Mouse (Mus musculus) megakaryocyte, adult 5-6 weeks (primary cell): ENCODE measurements around the gene Hbb-bh1. TPM values are rescaled to one million over a fixed set of nuclear protein-coding genes. Genes with fewer than 3 reads are reported as not detected.
"Not testable (repeated sequence)": the region's sequence is repeated elsewhere in the genome, so short reads cannot be mapped to it uniquely, and the experiment has no call there.

ENCODE experiments used
- ATAC-seq: 2 replicates; pipeline ENCODE4 v1.8.0; 2016; ENCODE audit warnings: mild to moderate bottlenecking, inconsistent platforms; ENCODE audit not compliant: poor library complexity, severe bottlenecking
- total RNA-seq, 2 experiments: library from RNA; stranded (forward) in 1 of 2; stranded (reverse) in 1 of 2; fragments of 153-499, 151-499 nt in 1 of 2; fragments of 221-1000, 200-1000 nt in 1 of 2; gene quantifications; 2 replicates each; pipeline versions ENCODE4 v1.2.3 to v1.2.4; 2015 to 2017

Hbb-bh1 gene
- not detected in 2 replicates for total RNA-seq (2015)
- total RNA-seq (2017), result not detected in 2 replicates

DNA sequence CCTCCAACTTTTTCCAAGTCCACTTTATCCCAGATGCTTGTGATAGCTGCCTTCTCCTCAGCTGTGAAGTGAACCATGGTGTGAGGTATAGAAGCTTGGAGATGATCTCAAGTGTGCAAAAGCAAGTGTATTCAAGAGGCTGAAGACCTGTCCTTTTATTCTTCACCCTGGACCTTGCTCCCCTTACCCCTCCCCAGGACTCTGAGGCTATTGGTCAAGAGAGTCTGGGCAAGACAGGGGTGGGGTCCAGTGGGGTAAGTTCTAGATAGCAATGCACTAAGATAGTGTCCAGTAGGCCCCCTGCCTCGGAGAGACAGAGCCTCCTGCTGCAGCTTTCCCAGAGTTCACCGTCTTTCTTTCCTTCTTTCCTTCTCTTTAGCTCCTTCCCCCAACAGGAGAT lies at the start of gene Hbb-bh1:
TSS of gene Hbb-bh1 (minus strand) at position 131 of the 400 bp plus-strand sequence.
- ATAC-seq, result no peak

DNA sequence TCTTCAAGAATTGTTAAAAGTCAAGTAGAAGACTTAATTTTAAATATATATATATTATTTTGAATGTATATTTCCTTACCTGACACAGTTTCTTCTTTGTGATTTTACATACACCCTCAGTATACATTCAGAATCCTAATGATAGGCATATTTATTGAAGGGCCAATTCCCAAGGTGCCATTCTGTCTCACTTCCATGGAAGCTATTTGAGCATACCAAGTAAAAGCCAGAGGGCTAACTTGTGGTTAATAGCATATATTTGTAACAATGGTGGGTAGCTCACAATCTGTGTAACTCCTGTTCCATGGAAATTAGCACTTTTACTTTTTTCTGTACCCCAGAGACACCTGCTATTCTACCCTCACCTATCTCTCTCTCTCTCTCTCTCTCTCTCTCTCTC lies 43.2 kb upstream of the Hbb-bh1 start, which contains the start of gene Olfr66:
TSS of gene Olfr66 (minus strand) at position 101 of the 400 bp plus-strand sequence.
- no peak for ATAC-seq

DNA sequence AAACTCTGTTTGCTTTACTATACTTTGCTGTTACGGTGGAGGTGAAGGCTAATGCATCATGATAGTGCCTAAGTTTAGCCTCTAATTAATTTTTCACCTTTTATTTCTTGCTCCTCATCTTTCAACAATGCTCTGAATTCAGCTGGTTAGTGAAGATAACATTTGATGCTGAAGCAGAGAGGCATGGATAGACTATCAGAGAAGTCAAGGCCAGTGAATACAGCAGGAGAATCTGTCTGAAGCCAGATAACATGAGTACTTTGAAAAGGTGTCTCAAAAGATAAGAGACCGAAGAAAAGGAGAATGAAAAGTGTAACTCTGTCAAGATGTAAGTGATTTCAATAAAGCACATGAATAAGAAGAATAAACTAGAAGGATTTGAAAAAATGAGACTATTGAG lies 34.1 kb upstream of the Hbb-bh1 start:
- no peak for ATAC-seq

- peak; percentile 31; the same call in 1 of the 2 replicates for ATAC-seq
Measured at GRCm38 (mm10) chr7:103874451-103874850, 31.5 kb upstream of the Hbb-bh1 start.

DNA sequence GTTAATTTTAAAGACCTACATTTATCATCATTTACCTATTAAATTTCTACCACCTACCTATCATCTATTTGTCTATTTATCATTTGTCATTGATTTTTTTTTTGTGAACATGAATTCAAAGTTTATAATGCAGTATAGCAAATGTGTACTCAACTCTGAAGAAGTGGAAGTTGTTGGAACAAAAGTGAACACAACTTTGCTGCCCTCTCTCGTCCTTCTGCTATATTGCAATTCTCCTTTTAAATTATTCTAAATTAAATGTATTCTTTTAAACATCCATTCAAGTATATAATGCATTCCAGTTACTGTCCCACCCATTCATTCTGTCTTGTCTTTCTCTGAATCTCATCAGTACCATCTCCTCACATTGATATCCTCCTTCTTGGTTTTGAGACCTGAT lies 30.1 kb upstream of the Hbb-bh1 start:
- ATAC-seq, result peak; percentile 47; the same call in 1 of the 2 replicates

DNA sequence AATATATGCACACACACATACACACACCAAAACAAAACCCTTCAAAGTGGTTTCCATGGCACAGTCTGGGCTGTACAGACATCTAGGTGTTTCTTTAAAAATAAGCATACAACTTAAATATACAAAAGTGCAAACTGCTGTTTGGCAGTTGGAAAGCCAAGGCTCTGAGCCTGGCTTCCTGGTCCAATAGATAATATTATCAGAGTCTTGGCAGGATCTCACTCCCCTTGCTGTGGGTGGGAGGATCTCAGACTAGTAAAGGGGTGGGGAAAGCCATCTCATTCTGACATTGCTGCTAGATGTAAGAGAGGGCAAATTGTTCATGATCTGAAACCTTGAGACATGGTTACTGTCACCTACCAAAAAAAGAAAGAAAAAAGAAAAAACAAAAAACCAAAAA lies 27.7 kb upstream of the Hbb-bh1 start:
- ATAC-seq, result peak; percentile 62

- peak; percentile 23; the same call in 1 of the 2 replicates for ATAC-seq
Measured at GRCm38 (mm10) chr7:103865716-103866115, 22.8 kb upstream of the Hbb-bh1 start.

GRCm38 (mm10) chr7:103861531-103861930 lies 18.6 kb upstream of the Hbb-bh1 start:
- peak; percentile 67 for ATAC-seq

DNA sequence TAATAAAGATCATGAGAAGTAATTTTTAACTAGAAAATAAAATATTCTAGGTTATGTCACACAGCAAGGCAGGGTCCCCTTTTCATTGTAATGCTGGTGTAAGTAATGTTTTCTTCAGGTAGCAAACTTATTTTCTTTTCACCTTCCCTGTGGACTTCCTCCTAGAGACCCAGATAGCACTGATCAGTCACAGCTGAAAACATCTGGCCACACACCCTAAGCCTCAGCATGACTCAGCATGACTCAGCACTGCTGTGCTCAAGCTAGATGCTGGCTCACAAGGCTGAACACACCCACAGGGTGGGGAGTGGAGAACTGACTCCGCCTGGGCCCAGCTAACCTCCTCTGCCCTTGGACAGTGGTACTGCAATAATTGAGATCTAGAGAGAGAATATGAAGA lies 17.9 kb upstream of the Hbb-bh1 start:
- peak; percentile 86 for ATAC-seq

- peak; percentile 56 for ATAC-seq
Measured at GRCm38 (mm10) chr7:103859076-103859475, 16.1 kb upstream of the Hbb-bh1 start.

- ATAC-seq, result no peak
Measured at GRCm38 (mm10) chr7:103854669-103855068, 11.7 kb upstream of the Hbb-bh1 start.

DNA sequence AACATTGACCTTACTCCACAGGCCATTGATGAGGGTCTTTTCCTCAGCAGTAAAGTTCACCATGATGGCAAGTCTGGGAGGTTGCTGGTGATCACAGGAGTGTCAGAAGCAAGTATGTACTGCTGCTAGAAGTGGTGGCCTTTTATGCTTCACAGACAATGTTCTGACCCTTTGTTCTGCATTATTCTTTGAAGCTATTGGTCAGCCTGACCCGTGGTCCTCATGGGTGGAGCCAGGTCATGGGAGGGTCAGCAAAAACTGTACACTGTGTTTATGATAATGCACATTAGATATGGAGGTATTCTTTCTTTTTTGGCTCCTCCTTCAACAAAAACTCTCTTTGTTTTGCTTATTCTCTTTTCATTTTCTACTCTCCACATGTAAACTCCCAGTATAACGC lies 10.1 kb upstream of the Hbb-bh1 start, which contains the start of gene Hbb-y:
TSS of gene Hbb-y (minus strand) at position 127 of the 400 bp plus-strand sequence.
- no peak for ATAC-seq

GRCm38 (mm10) chr7:103844525-103845325 lies 1.8 kb upstream of the Hbb-bh1 start:
- ATAC-seq, result no peak

- ATAC-seq, result no peak
Measured at GRCm38 (mm10) chr7:103840268-103840667, 2.7 kb downstream of the Hbb-bh1 start, which contains the start of gene Hbb-bh2. Gene Hbb-bh2, minus strand, starts transcription at chr7:103840520.

- ATAC-seq, result peak; percentile 46
Measured at GRCm38 (mm10) chr7:103827808-103828207, 15.2 kb downstream of the Hbb-bh1 start, which contains the start of gene Hbb-bs. Gene Hbb-bs, minus strand, starts transcription at chr7:103828096.

- ATAC-seq, result peak; percentile 71
Measured at GRCm38 (mm10) chr7:103827139-103827538, 15.8 kb downstream of the Hbb-bh1 start.

GRCm38 (mm10) chr7:103826255-103826887 lies 16.6 kb downstream of the Hbb-bh1 start:
- ATAC-seq, result no peak

DNA sequence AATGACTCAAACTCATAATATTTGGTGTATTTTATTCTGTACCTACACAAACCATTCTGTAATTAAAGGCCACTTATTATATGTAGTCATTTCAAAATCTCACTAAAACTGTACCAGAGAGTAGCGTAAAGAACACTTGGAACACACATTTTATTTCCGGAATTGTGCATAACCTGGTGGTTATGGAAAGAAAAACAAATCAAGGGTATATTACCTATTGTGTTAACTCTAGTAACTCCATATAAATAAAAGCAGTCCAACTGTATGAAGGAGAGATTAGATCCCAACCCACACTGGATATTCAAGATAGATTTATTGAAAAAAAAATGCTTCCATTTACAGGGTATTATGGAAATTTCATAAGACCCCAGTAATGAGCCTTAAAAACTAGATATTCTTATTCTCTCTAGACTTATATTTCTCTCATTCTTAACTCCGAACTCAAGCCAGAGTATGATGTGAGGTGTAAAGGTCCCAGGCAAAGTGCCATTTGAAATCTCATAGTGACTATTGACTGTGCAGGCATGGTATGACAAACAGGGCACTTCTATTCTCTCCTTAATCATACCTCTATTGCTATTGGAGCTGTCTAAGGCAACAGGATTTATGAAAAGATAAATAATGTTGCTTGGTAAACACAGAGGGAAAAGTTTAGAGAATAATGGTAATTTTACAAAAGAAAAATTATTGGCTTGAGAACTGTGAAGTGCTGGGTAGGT lies 17.3 kb downstream of the Hbb-bh1 start:
- ATAC-seq, result no peak

DNA sequence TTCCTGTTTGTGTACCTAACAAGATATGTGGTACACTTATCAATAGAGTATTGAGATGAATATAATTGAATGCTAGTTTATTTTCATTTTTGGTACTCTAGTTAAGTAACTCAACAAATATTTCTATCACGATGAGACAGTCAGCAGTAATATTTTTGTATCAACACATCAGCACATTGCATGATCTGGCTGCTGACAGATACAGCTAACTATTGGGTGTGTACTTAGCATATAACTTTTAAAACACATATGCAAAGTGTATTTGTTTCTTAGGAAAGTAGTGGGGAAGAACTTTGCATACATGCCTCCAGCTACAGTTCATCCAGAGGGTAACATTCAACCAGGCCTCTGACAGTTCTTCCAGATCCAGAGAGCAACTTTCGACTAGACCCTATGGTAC lies 18.4 kb downstream of the Hbb-bh1 start:
- ATAC-seq, result no peak

GRCm38 (mm10) chr7:103815085-103815484 lies 27.9 kb downstream of the Hbb-bh1 start:
- ATAC-seq, result not testable (repeated sequence)

DNA sequence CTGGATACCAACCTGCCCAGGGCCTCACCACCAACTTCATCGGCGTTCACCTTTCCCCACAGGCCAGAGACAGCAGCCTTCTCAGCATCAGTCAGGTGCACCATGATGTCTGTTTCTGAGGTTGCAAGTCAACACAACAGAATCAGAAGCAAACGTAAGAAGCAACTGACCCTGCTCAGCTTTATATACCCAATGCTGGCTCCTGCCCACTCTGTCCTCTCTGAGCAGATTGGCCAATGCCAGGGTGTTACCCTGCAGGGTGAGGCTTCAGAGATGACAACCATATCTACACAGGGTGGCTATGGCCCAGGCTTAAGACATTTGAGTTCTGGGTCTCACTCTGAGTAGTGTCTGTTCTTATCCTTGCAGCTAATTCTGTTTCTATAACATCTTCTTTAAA lies 29.2 kb downstream of the Hbb-bh1 start, which contains the start of gene Hbb-bt:
TSS of gene Hbb-bt (minus strand) at position 231 of the 400 bp plus-strand sequence.
- ATAC-seq, result peak; percentile 47
